8 mouse cellular contexts compared by ENCODE assay signal in the genomic region with DNA sequence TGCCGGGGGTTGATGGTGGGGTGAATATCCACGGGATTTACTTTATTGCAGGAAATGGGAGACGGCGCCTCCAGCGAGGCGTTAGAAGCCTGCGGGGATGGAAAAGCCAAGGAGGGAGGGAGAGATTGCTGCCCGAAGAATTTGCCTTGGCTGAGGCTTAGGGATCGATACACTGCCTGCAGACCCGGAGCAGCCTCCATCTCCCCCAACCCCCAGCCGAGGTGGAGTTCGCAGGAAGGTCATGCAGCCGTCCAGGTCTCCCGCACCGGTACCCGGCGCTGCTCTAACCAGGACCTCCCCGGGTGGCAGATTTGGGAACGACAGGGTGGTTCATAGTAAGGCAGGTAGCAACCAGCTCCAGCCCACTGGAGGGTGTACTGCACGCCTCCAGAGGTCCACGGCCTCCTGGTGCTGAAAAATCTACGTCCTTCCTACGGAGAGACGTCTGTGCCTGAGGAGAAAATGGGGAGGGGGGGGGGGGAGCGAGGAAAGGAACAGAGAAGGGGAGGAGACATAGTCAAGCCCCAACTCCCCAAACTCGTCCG. TPM values are rescaled to one million over a fixed set of nuclear protein-coding genes. Genes with fewer than 3 reads are reported as not detected.
DNase-seq lines count a peak whose midpoint lies in the region; ATAC-seq and TF ChIP-seq lines count a peak whose summit lies in the region.

No protein-coding gene starts in this region.

- peak; percentile 78 to 82 for DNase-seq in B cell, adult 2 months
- peak; percentile 77 for DNase-seq in WW6 (ENCODE audit: low read depth, low spot score)
- DNase-seq in embryo, embryonic 11 days: peak; percentile 84
- DNase-seq in kidney, adult 2 months: peak; percentile 53
- peak in 1 of 3 experiments; percentile 40 for DNase-seq in liver, embryonic 14.5 days (ENCODE audit: low read depth in 3 of 3, low spot score in 3 of 3)
- no peak for DNase-seq in neural tube, embryonic 11.5 days (ENCODE audit: low spot score)
- DNase-seq in thymus, postnatal 0 days (ENCODE audit: low spot score): peak; percentile 74

- no peaks in the 10 kb centered on the region for H3K27me3 ChIP-seq in kidney, adult 2 months (replicated peaks; ENCODE audit: control insufficient read depth, insufficient read depth, low read length)
- no peaks in the 10 kb centered on the region; the same call in 1 of the 2 replicates for H3K27me3 ChIP-seq in liver, embryonic 14.5 days (ENCODE audit: control insufficient read depth, insufficient read depth, low read length)
- H3K27me3 ChIP-seq in neural tube, embryonic 11.5 days (ENCODE audit: control insufficient read depth, insufficient read depth, low read length): no peaks in the 10 kb centered on the region

- TF ChIP-seq CTCF in kidney, adult 2 months (conservative IDR thresholded peaks at IDR 0.05; ENCODE audit: insufficient read depth, insufficient read length, low read depth, low read length): no peak; the same call in 1 of the 2 replicates
- peak; percentile 27; the same call in 1 of the 2 replicates for TF ChIP-seq CTCF in liver, embryonic 14.5 days (IDR thresholded peaks at IDR 0.05; ENCODE audit: low read depth)

- H3K36me3 ChIP-seq in kidney, adult 2 months (ENCODE audit: control insufficient read depth, insufficient read depth, low read length): no peaks in the 10 kb centered on the region
- no peaks in the 10 kb centered on the region for H3K36me3 ChIP-seq in liver, embryonic 14.5 days (replicated peaks; ENCODE audit: control insufficient read depth, insufficient read depth, low read depth)
- H3K36me3 ChIP-seq in neural tube, embryonic 11.5 days (ENCODE audit: control insufficient read depth, insufficient read depth, low read length): no peaks in the 10 kb centered on the region

- no peak for TF ChIP-seq EP300 in liver, embryonic 14.5 days (IDR thresholded peaks at IDR 0.05; ENCODE audit: low read depth)

- H3K9me3 ChIP-seq in liver, embryonic 14.5 days (ENCODE audit: control insufficient read depth, low read length): no peaks in the 10 kb centered on the region
- H3K9me3 ChIP-seq in neural tube, embryonic 11.5 days (ENCODE audit: control insufficient read depth, low read length): no peaks in the 10 kb centered on the region

- peak; percentile 45 for ATAC-seq in granulocyte monocyte progenitor cell, adult 5-6 weeks (replicated peaks; ENCODE audit: poor library complexity, severe bottlenecking)
- no peak for ATAC-seq in liver, embryonic 14.5 days (ENCODE audit: insufficient read depth)
- ATAC-seq in neural tube, embryonic 11.5 days (ENCODE audit: insufficient read depth, low FRiP score, low TSS enrichment): peak; percentile 56

- peaks cover 10% of the 10 kb centered on the region for H3K4me1 ChIP-seq in kidney, adult 2 months (ENCODE audit: control insufficient read depth, insufficient read depth, low read length)
- peaks cover 11 to 21% of the 10 kb centered on the region in 2 experiments for H3K4me1 ChIP-seq in liver, embryonic 14.5 days (replicated peaks; ENCODE audit: control insufficient read depth in 2 of 2, insufficient read depth in 2 of 2, low read length in 1 of 2)
- peaks cover 15% of the 10 kb centered on the region for H3K4me1 ChIP-seq in neural tube, embryonic 11.5 days (ENCODE audit: control insufficient read depth, insufficient read depth, low read length)

- peak overlapping the region; percentile 93 for H3K4me3 ChIP-seq in kidney, adult 2 months (ENCODE audit: insufficient read depth, low read depth, low read length)
- peak overlapping the region; percentile 83 to 84 for H3K4me3 ChIP-seq in liver, embryonic 14.5 days (ENCODE audit: insufficient read depth in 1 of 2, low read depth in 2 of 2, low read length in 2 of 2)
- peak overlapping the region; percentile 99 for H3K4me3 ChIP-seq in neural tube, embryonic 11.5 days (ENCODE audit: low read depth, low read length)

- no peak for TF ChIP-seq POLR2A in kidney, adult 2 months (IDR thresholded peaks at IDR 0.05; ENCODE audit: low read depth, low read length)

- peak overlapping the region; percentile 77; the same call in 1 of the 2 replicates for H3K9ac ChIP-seq in liver, embryonic 14.5 days (replicated peaks)
- peak overlapping the region; percentile 95 for H3K9ac ChIP-seq in neural tube, embryonic 11.5 days (ENCODE audit: low read length)

- no peak overlapping the region for H3K27ac ChIP-seq in kidney, adult 2 months (ENCODE audit: insufficient read depth, low read depth, low read length)
- H3K27ac ChIP-seq in liver, embryonic 14.5 days: no peak overlapping the region
- H3K27ac ChIP-seq in neural tube, embryonic 11.5 days (ENCODE audit: low read depth, low read length): peak overlapping the region; percentile 98

- H3K4me2 ChIP-seq in liver, embryonic 14.5 days (ENCODE audit: low read depth): peak overlapping the region; percentile 99
- H3K4me2 ChIP-seq in neural tube, embryonic 11.5 days (ENCODE audit: low read depth): peak overlapping the region; percentile 94

- under 1% methylated on average over 26 of the region's 27 CpGs for WGBS in kidney, adult 2 months
- WGBS in liver, embryonic 14.5 days (ENCODE audit: insufficient replicate concordance): under 1% methylated on average over 26 of the region's 27 CpGs
- WGBS in neural tube, embryonic 11.5 days: 0% methylated on average over 26 of the region's 27 CpGs

RNA-seq across cellular contexts. Expression of a gene that starts 1.4 kb away (rescaled TPM):
- 83.6 and 93.1 TPM in 2 replicates for total RNA-seq in granulocyte monocyte progenitor cell, adult 5-6 weeks (2014; fragmentation: Nextera tagmentation)
- total RNA-seq in granulocyte monocyte progenitor cell, adult 5-6 weeks (2017): 7.4 and 10.8 TPM in 2 replicates
- polyA plus RNA-seq in kidney, adult 2 months (2012; rRNA removed): 12.1 and 13.9 TPM in 2 replicates
- 2.3 and 3.0 TPM in 2 replicates for polyA plus RNA-seq in liver, embryonic 14.5 days (2012; rRNA removed)
- polyA plus RNA-seq in liver, embryonic 14.5 days (2014; fragmentation: Nextera tagmentation; extraction: Ambion mirVana): 2.3 TPM in 2 replicates
- 13.4 and 13.5 TPM in 2 replicates for polyA plus RNA-seq in neural tube, embryonic 11.5 days (2014; fragmentation: Nextera tagmentation; extraction: Ambion mirVana)
- 13.1 and 20.1 TPM in 2 replicates for polyA plus RNA-seq in thymus, postnatal 0 days (2015; fragmentation: Nextera tagmentation; extraction: Ambion mirVana)

RNA-seq across cellular contexts. Expression of a gene that starts 38.0 kb away (rescaled TPM):
- total RNA-seq in granulocyte monocyte progenitor cell, adult 5-6 weeks (2014; fragmentation: Nextera tagmentation): 710 and 961 TPM in 2 replicates
- 149 and 237 TPM in 2 replicates for total RNA-seq in granulocyte monocyte progenitor cell, adult 5-6 weeks (2017)
- 732 and 924 TPM in 2 replicates for polyA plus RNA-seq in kidney, adult 2 months (2012; rRNA removed)
- 261 and 418 TPM in 2 replicates for polyA plus RNA-seq in liver, embryonic 14.5 days (2012; rRNA removed)
- 577 and 630 TPM in 2 replicates for polyA plus RNA-seq in liver, embryonic 14.5 days (2014; fragmentation: Nextera tagmentation; extraction: Ambion mirVana)
- polyA plus RNA-seq in neural tube, embryonic 11.5 days (2014; fragmentation: Nextera tagmentation; extraction: Ambion mirVana): 555 and 597 TPM in 2 replicates
- 971 and 1,014 TPM in 2 replicates for polyA plus RNA-seq in thymus, postnatal 0 days (2015; fragmentation: Nextera tagmentation; extraction: Ambion mirVana)
